ENCODE assay signal across 12 mouse cellular contexts in genomic region chr13:55465830-55466440, GRCm38 (mm10). TPM values are rescaled to one million over a fixed set of nuclear protein-coding genes. Genes with fewer than 3 reads are reported as not detected.
DNase-seq lines count a peak whose midpoint lies in the region; ATAC-seq and TF ChIP-seq lines count a peak whose summit lies in the region.
"Had no signal": no experiment of that assay in that cellular context is flagged by ENCODE, and none has a peak within 500 bp of the region (broad histone marks: within the 10 kb centered on the region; RNA-seq: fewer than 3 reads in every experiment).

No protein-coding gene starts in this region.

- peak; percentile 16 for DNase-seq in cerebellum, adult 9-11 months
- no peak for DNase-seq in cerebellum, adult 11-12 months
- no peak for DNase-seq in heart, adult 2 months
- no peak for DNase-seq in right cerebral cortex, postnatal 14 days
- no peak for DNase-seq in thymus, postnatal 10 days (ENCODE audit: low spot score in 2 of 2)
- DNase-seq: cerebellum, postnatal 25 days; heart, postnatal 4 days; kidney, postnatal 4 days had no signal

- ATAC-seq in embryonic facial prominence, embryonic 15.5 days (ENCODE audit: insufficient number of reproducible peaks, low FRiP score, low TSS enrichment, low read depth): no peak
- no peak for ATAC-seq in hindbrain, embryonic 15.5 days (ENCODE audit: low FRiP score, low read depth)
- no peak for ATAC-seq in midbrain, embryonic 16.5 days

- no peak overlapping the region for H3K27ac ChIP-seq in embryonic facial prominence, embryonic 15.5 days (replicated peaks)
- H3K27ac ChIP-seq in hindbrain, embryonic 15.5 days (replicated peaks): peak overlapping the region; percentile 99
- H3K27ac ChIP-seq in midbrain, embryonic 16.5 days (ENCODE audit: low read length): peak overlapping the region; percentile 97
- H3K27ac ChIP-seq in heart, adult 2 months: no peak overlapping the region
- H3K27ac ChIP-seq: liver, embryonic 14.5 days had no signal

- intact Hi-C loops in heart, adult 2 months (cut with DNase I): no loop called here

- peaks cover 10% of the 10 kb centered on the region; the same call in 1 of the 2 replicates for H3K36me3 ChIP-seq in embryonic facial prominence, embryonic 15.5 days
- no peaks in the 10 kb centered on the region for H3K36me3 ChIP-seq in hindbrain, embryonic 15.5 days
- H3K36me3 ChIP-seq in midbrain, embryonic 16.5 days (ENCODE audit: control insufficient read depth, insufficient read depth, low read length): 0 out of 2 replicates have a peak, but pooled peaks cover 1% of the 10 kb centered on the region
- no peaks in the 10 kb centered on the region for H3K36me3 ChIP-seq in heart, adult 2 months (ENCODE audit: control insufficient read depth, insufficient read depth, low read length)

- H3K9me3 ChIP-seq in embryonic facial prominence, embryonic 15.5 days (replicated peaks): no peaks in the 10 kb centered on the region
- H3K9me3 ChIP-seq in hindbrain, embryonic 15.5 days: no peaks in the 10 kb centered on the region
- no peaks in the 10 kb centered on the region for H3K9me3 ChIP-seq in midbrain, embryonic 16.5 days (replicated peaks; ENCODE audit: control insufficient read depth, low read length, poor library complexity, severe bottlenecking)

- H3K4me2 ChIP-seq in embryonic facial prominence, embryonic 15.5 days (replicated peaks): peak overlapping the region; percentile 91; the same call in 1 of the 2 replicates
- peak overlapping the region; percentile 81 for H3K4me2 ChIP-seq in hindbrain, embryonic 15.5 days
- H3K4me2 ChIP-seq in midbrain, embryonic 16.5 days (ENCODE audit: low read length): peak overlapping the region; percentile 82

- no peak for TF ChIP-seq EP300 in heart, adult 2 months (IDR thresholded peaks at IDR 0.05; ENCODE audit: insufficient read depth, low read depth, low read length)

- H3K4me3 ChIP-seq in embryonic facial prominence, embryonic 15.5 days (replicated peaks): no peak overlapping the region
- H3K4me3 ChIP-seq in hindbrain, embryonic 15.5 days: peak overlapping the region; percentile 91
- peak overlapping the region; percentile 70 for H3K4me3 ChIP-seq in midbrain, embryonic 16.5 days (ENCODE audit: low read depth, low read length)
- no peak overlapping the region for H3K4me3 ChIP-seq in heart, adult 2 months

- WGBS in embryonic facial prominence, embryonic 15.5 days: 74% methylated on average over 5 of the region's 5 CpGs
- WGBS in hindbrain, embryonic 15.5 days: 45% methylated on average over 5 of the region's 5 CpGs
- WGBS in midbrain, embryonic 16.5 days: 50% methylated on average over 5 of the region's 5 CpGs
- WGBS in heart, adult 2 months: 60% methylated on average over 5 of the region's 5 CpGs

- H3K27me3 ChIP-seq in embryonic facial prominence, embryonic 15.5 days: no peaks in the 10 kb centered on the region
- no peaks in the 10 kb centered on the region for H3K27me3 ChIP-seq in hindbrain, embryonic 15.5 days
- H3K27me3 ChIP-seq in midbrain, embryonic 16.5 days (ENCODE audit: control insufficient read depth, insufficient read depth, low read depth, low read length): no peaks in the 10 kb centered on the region
- H3K27me3 ChIP-seq in heart, adult 2 months (ENCODE audit: control insufficient read depth, insufficient read depth, low read length): no peaks in the 10 kb centered on the region

- H3K9ac ChIP-seq in embryonic facial prominence, embryonic 15.5 days: no peak overlapping the region
- H3K9ac ChIP-seq in hindbrain, embryonic 15.5 days: peak overlapping the region; percentile 96
- H3K9ac ChIP-seq in midbrain, embryonic 16.5 days (ENCODE audit: low read depth, low read length): peak overlapping the region; percentile 87
- H3K9ac ChIP-seq in heart, adult 2 months (ENCODE audit: low read depth, low read length): no peak overlapping the region
- H3K9ac ChIP-seq: liver, embryonic 14.5 days had no signal

- H3K4me1 ChIP-seq in embryonic facial prominence, embryonic 15.5 days: peaks cover 46% of the 10 kb centered on the region
- H3K4me1 ChIP-seq in hindbrain, embryonic 15.5 days (replicated peaks): peaks cover 77% of the 10 kb centered on the region
- H3K4me1 ChIP-seq in midbrain, embryonic 16.5 days (ENCODE audit: control insufficient read depth, insufficient read depth, low read length): peaks cover 56% of the 10 kb centered on the region
- H3K4me1 ChIP-seq in heart, adult 2 months (ENCODE audit: control insufficient read depth, insufficient read depth, low read length): no peaks in the 10 kb centered on the region

- no peak for TF ChIP-seq POLR2A in heart, adult 2 months (IDR thresholded peaks at IDR 0.05; ENCODE audit: insufficient read depth, low read depth, low read length)

- H3K79me2 ChIP-seq in heart, adult 2 months (replicated peaks; ENCODE audit: control insufficient read depth, insufficient read depth, low read length): no peaks in the 10 kb centered on the region

- TF ChIP-seq CTCF in heart, adult 2 months (IDR thresholded peaks at IDR 0.05): no peak

RNA-seq across cellular contexts. Expression of gene Prr7, which starts 1.9 kb away (rescaled TPM):
- 1.5 TPM in 2 replicates for polyA plus RNA-seq in embryonic facial prominence, embryonic 15.5 days (2015; fragmentation: Nextera tagmentation; extraction: Ambion mirVana)
- 4.6 and 5.1 TPM in 2 replicates for polyA plus RNA-seq in hindbrain, embryonic 15.5 days (2015; fragmentation: Nextera tagmentation; extraction: Ambion mirVana)
- 5.0 and 5.6 TPM in 2 replicates for polyA plus RNA-seq in midbrain, embryonic 16.5 days (2015; fragmentation: Nextera tagmentation; extraction: Ambion mirVana)
- total RNA-seq in heart, adult 2 months (2021): under 1 TPM; 0.86 to 0.94 TPM
- 0.53 and 1.1 TPM in 2 replicates for polyA plus RNA-seq in heart, adult 2 months (2012; rRNA removed)

RNA-seq across cellular contexts. Expression of gene Grk6, which starts 21.1 kb away (rescaled TPM):
- 43.8 and 45.1 TPM in 2 replicates for polyA plus RNA-seq in embryonic facial prominence, embryonic 15.5 days (2015; fragmentation: Nextera tagmentation; extraction: Ambion mirVana)
- 38.2 and 40.7 TPM in 2 replicates for polyA plus RNA-seq in hindbrain, embryonic 15.5 days (2015; fragmentation: Nextera tagmentation; extraction: Ambion mirVana)
- 28.3 and 31.8 TPM in 2 replicates for polyA plus RNA-seq in midbrain, embryonic 16.5 days (2015; fragmentation: Nextera tagmentation; extraction: Ambion mirVana)
- 10 to 100 TPM; 17.1 to 19.5 TPM for total RNA-seq in heart, adult 2 months (2021)
- polyA plus RNA-seq in heart, adult 2 months (2012; rRNA removed): 22.5 and 29.0 TPM in 2 replicates

RNA-seq across cellular contexts. Expression of gene Dbn1, which starts 22.0 kb away (rescaled TPM):
- 190 and 193 TPM in 2 replicates for polyA plus RNA-seq in embryonic facial prominence, embryonic 15.5 days (2015; fragmentation: Nextera tagmentation; extraction: Ambion mirVana)
- polyA plus RNA-seq in hindbrain, embryonic 15.5 days (2015; fragmentation: Nextera tagmentation; extraction: Ambion mirVana): 498 and 572 TPM in 2 replicates
- 617 and 675 TPM in 2 replicates for polyA plus RNA-seq in midbrain, embryonic 16.5 days (2015; fragmentation: Nextera tagmentation; extraction: Ambion mirVana)
- total RNA-seq in heart, adult 2 months (2021): 1 to 10 TPM; 4.8 to 9.3 TPM
- polyA plus RNA-seq in heart, adult 2 months (2012; rRNA removed): 10.4 and 11.5 TPM in 2 replicates

RNA-seq across cellular contexts. Expression of gene F12, which starts 39.3 kb away (rescaled TPM):
- 0.16 TPM in 1 of 2 replicates, not detected in the other for polyA plus RNA-seq in embryonic facial prominence, embryonic 15.5 days (2015; fragmentation: Nextera tagmentation; extraction: Ambion mirVana)
- 0.17 and 0.66 TPM in 2 replicates for polyA plus RNA-seq in hindbrain, embryonic 15.5 days (2015; fragmentation: Nextera tagmentation; extraction: Ambion mirVana)
- polyA plus RNA-seq in midbrain, embryonic 16.5 days (2015; fragmentation: Nextera tagmentation; extraction: Ambion mirVana): 0.31 TPM in 1 of 2 replicates, not detected in the other
- total RNA-seq in heart, adult 2 months (2021): not detected
- polyA plus RNA-seq in heart, adult 2 months (2012; rRNA removed): 0.23 TPM in 1 of 2 replicates, not detected in the other
- total RNA-seq: heart, postnatal 4 days had no signal

RNA-seq across cellular contexts. Expression of gene Pdlim7, which starts 47.5 kb away (rescaled TPM):
- 165 and 180 TPM in 2 replicates for polyA plus RNA-seq in embryonic facial prominence, embryonic 15.5 days (2015; fragmentation: Nextera tagmentation; extraction: Ambion mirVana)
- 158 and 171 TPM in 2 replicates for polyA plus RNA-seq in hindbrain, embryonic 15.5 days (2015; fragmentation: Nextera tagmentation; extraction: Ambion mirVana)
- polyA plus RNA-seq in midbrain, embryonic 16.5 days (2015; fragmentation: Nextera tagmentation; extraction: Ambion mirVana): 156 and 158 TPM in 2 replicates
- 10 to 100 TPM; 46.9 to 54.0 TPM for total RNA-seq in heart, adult 2 months (2021)
- polyA plus RNA-seq in heart, adult 2 months (2012; rRNA removed): 86.3 and 98.2 TPM in 2 replicates

Comparison
In these comparisons a context has a peak if more than half of its experiments do, and no peak if none do; other contexts are left out.
1. H3K27ac ChIP-seq: peak in hindbrain, embryonic 15.5 days (single experiment) and midbrain, embryonic 16.5 days (single experiment); none in embryonic facial prominence, embryonic 15.5 days (single experiment) and heart, adult 2 months (single experiment).
2. H3K4me3 ChIP-seq: peak in hindbrain, embryonic 15.5 days (single experiment) and midbrain, embryonic 16.5 days (single experiment); none in embryonic facial prominence, embryonic 15.5 days (single experiment) and heart, adult 2 months (single experiment).
3. H3K9ac ChIP-seq: peak in hindbrain, embryonic 15.5 days (single experiment) and midbrain, embryonic 16.5 days (single experiment); none in embryonic facial prominence, embryonic 15.5 days (single experiment) and heart, adult 2 months (single experiment).
4. RNA of gene Dbn1, which starts 22.0 kb away (polyA plus RNA-seq): 617 to 675 TPM in midbrain, embryonic 16.5 days, 498 to 572 TPM in hindbrain, embryonic 15.5 days and 190 to 193 TPM in embryonic facial prominence, embryonic 15.5 days; 10.4 to 11.5 TPM in heart, adult 2 months; every median in the first group is over 10 times any median in the second.
5. Peak in every context shown above with its lines, with median percentiles within 50 percentile points of each other: H3K4me2 ChIP-seq.